Mouse (Mus musculus) midbrain, postnatal 0 days (tissue): ENCODE measurements around the gene Cyfip1. TPM values are rescaled to one million over a fixed set of nuclear protein-coding genes. Genes with fewer than 3 reads are reported as not detected.
A peak's percentile ranks its signal among the peaks of the same experiment; 100 is the strongest.

Experiments used
- ATAC-seq: fragments of 200-750 bp; cut with Nextera tagmentation; 2 replicates; pipeline ENCODE4 v1.8.0; 2017; ENCODE audit warnings: moderate number of reproducible peaks, mild to moderate bottlenecking, moderate TSS enrichment, moderate library complexity; ENCODE audit not compliant: low FRiP score
- DNase-seq: peaks from one replicate; pipeline ENCODE4 v3.0.0-alpha.2; 2015; ENCODE audit warnings: low spot score
- H3K27ac ChIP-seq: fragments of 300-500 bp; sonication (generic); 2 replicates; pipeline ENCODE4 v1.5.1; 2014; ENCODE audit warnings: low read depth, mild to moderate bottlenecking, low read length, mixed read lengths
- H3K27me3 ChIP-seq: fragments of 300-500 bp; sonication (generic); 2 replicates; pipeline ENCODE4 v1.6.1; 2014; ENCODE audit warnings: low read length, control low read depth, mixed read lengths; ENCODE audit not compliant: insufficient read depth
- H3K36me3 ChIP-seq: fragments of 300-500 bp; sonication (generic); 2 replicates; pipeline ENCODE4 v1.6.1; 2014; ENCODE audit warnings: low read length, control low read depth, mixed read lengths; ENCODE audit not compliant: insufficient read depth
- H3K4me1 ChIP-seq: fragments of 300-500 bp; sonication (generic); 2 replicates; pipeline ENCODE4 v1.6.1; 2014; ENCODE audit warnings: mild to moderate bottlenecking, control low read depth, antibody characterized with exemption, low read length, mixed read lengths; ENCODE audit not compliant: insufficient read depth
- H3K4me2 ChIP-seq: fragments of 300-500 bp; sonication (generic); 2 replicates; pipeline ENCODE4 v1.6.1; 2014; ENCODE audit warnings: low read depth, mild to moderate bottlenecking, low read length, mixed read lengths; ENCODE audit not compliant: poor library complexity, severe bottlenecking
- H3K4me3 ChIP-seq: fragments of 300-500 bp; sonication (generic); 2 replicates; pipeline ENCODE4 v1.5.1; 2014; ENCODE audit warnings: low read depth, mild to moderate bottlenecking, low read length, moderate library complexity
- H3K9ac ChIP-seq: fragments of 300-500 bp; sonication (generic); replicated peaks from 2 replicates; pipeline ENCODE4 v1.6.1; 2014; ENCODE audit warnings: mild to moderate bottlenecking, low read length, moderate library complexity, mixed read lengths; ENCODE audit not compliant: poor library complexity, severe bottlenecking
- H3K9me3 ChIP-seq: fragments of 300-500 bp; sonication (generic); 2 replicates; pipeline ENCODE4 v1.6.1; 2016; ENCODE audit warnings: low read length, control low read depth
- CTCF ChIP-seq: IDR thresholded peaks from 2 replicates; pipeline ENCODE4 v1.5.1; 2016; ENCODE audit warnings: antibody characterized with exemption, mild to moderate bottlenecking
- WGBS: fragments of 180-500 bp; shearing (Covaris S2); extraction: QIAGEN DNeasy Blood & Tissue Kit; methylation state at CpG from one replicate; pipeline ENCODE4 v1.1.7; 2014; 5-methylcytosine and 5-hydroxymethylcytosine counted together
- polyA plus RNA-seq: library from polyadenylated mRNA; unstranded; fragments of >200 nt; fragmentation: Nextera tagmentation; extraction: Ambion mirVana; gene quantifications from 2 replicates; pipeline ENCODE4 v1.2.1, GENCODE M21; 2015
- total RNA-seq: library from RNA; depleted of rRNA; stranded (reverse); fragments of >200 nt; gene quantifications from 2 replicates; pipeline ENCODE4 v1.2.3, GENCODE M21; 2014

Cyfip1 gene
- total and polyA plus RNA-seq, 2 experiments from 2014 or later: 31.4 to 49.5 TPM

DNA sequence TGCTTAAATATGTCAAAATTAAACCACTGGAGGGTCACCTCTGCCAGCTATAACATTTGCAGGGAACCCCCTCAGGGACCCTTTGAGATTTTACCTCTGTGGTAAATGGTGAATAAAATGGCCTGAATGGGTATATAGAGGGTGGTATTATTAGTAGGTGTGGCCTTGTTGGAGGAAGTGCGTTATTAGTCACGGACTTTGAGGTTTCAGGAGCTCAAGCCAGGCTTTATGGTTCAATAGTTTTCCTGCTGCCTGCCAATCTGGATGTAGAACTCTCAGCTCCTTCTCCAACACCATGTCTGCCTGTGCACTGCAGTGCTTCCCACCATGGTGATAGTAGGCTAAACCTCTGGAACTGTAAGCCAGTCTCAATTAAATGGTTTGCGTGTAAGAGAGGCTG is 27.7 kb downstream of the Cyfip1 start:
- WGBS: 71% methylated on average over 3 of the region's 3 CpGs
- ATAC-seq: no peak
- no peak for TF ChIP-seq CTCF

DNA sequence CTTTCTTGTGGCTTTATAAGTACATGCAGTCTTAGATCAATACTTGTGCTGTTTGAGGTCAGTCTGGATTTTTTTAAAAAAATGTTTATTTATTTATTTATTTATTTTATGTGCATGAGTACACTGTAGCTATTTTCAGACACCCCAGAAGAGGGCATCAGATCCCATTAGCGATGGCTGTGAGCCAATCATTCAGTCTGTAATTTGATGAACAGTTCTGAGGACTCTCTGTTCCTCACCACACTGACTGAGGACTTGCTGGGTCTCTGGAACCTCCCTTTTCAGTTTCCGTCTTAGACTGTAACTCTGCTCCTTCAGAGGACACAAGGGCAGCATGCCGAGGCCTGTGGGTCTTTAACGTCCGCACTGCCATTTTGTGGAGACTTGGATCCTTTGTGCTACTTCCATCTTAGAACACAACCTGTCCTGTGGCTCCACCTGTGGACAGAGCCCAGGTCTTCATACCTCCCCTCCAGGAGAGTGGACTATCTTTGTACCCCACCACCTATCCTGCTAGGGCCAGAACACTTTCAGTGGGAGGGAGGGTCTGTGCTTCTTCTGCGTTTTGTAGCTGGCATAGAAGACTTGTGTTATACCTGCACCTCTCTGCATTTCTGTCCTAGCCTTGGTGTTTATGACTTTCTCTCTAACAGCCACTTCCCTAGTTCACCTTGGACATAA is 28.9 kb downstream of the Cyfip1 start:
- peak; percentile 57 for DNase-seq
- 87% methylated on average over 6 of the region's 6 CpGs for WGBS
- Histone ChIP-seq H3K4me2 (no peak overlapping the region), H3K4me3 (no peak overlapping the region), H3K9me3 (no peaks in the 10 kb centered on the region), H3K36me3 (peaks cover 23% of the 10 kb centered on the region), H3K9ac (no peak overlapping the region), H3K4me1 (no peaks in the 10 kb centered on the region), H3K27ac (no peak overlapping the region), H3K27me3 (no peaks in the 10 kb centered on the region)
- TF ChIP-seq CTCF: peak; percentile 15; the same call in 1 of the 2 replicates
- ATAC-seq: no peak

More for the DNA sequence above, 27.7 kb downstream of the Cyfip1 start:
- Histone ChIP-seq H3K4me1 (no peaks in the 10 kb centered on the region), H3K27me3 (no peaks in the 10 kb centered on the region), H3K4me3 (no peak overlapping the region), H3K36me3 (peaks cover 15% of the 10 kb centered on the region), H3K27ac (no peak overlapping the region), H3K9ac (no peak overlapping the region), H3K9me3 (no peaks in the 10 kb centered on the region), H3K4me2 (no peak overlapping the region)
- DNase-seq: no peak

DNA sequence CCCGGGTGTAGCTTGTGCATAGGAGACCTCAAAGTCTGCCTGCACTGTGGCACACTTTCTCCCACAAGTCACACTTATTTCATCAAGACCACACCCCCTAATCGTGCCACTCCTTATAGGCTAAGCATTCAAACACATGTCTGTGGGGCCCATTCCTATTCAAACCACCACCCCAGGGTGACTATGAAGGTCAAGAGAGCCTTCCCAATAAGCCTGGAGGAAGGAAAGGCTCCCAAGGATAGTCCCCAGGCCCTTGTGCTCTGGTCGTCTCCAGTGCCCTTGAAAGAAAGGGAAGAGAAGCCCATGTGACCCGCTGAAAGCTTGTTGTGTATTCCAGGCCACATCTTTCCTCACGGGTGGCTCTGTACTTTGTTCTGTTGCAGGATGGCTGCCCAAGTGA is 29.9 kb downstream of the Cyfip1 start:
- Histone ChIP-seq H3K27ac (no peak overlapping the region), H3K36me3 (peaks cover 23% of the 10 kb centered on the region), H3K27me3 (no peaks in the 10 kb centered on the region), H3K4me1 (no peaks in the 10 kb centered on the region), H3K9me3 (no peaks in the 10 kb centered on the region), H3K9ac (no peak overlapping the region), H3K4me2 (no peak overlapping the region), H3K4me3 (no peak overlapping the region)
- no peak for ATAC-seq
- no peak for DNase-seq
- WGBS: 69% methylated on average over 5 of the region's 5 CpGs
- TF ChIP-seq CTCF: no peak

DNA sequence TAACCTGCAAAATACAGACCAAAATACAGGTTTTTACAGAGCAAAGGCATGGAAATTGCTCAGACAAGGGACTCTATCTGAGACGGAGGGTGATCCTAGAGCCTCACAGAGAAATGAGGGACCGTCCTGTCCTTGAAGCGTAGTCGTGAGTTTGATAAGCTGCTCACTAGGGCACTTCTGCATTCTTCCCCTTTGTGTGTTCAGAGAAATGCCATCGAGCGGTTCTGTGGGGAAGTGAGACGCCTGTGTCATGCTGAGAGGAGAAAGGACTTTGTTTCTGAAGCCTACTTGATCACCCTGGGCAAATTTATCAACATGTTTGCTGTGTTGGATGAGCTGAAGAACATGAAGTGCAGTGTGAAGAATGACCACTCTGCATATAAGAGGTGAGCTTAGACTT is 33.2 kb downstream of the Cyfip1 start:
- Histone ChIP-seq H3K27me3 (no peaks in the 10 kb centered on the region), H3K9ac (no peak overlapping the region), H3K4me1 (no peaks in the 10 kb centered on the region), H3K27ac (no peak overlapping the region), H3K4me3 (no peak overlapping the region), H3K9me3 (no peaks in the 10 kb centered on the region), H3K4me2 (no peak overlapping the region), H3K36me3 (peaks cover 47% of the 10 kb centered on the region)
- ATAC-seq: no peak
- 83% methylated on average over 7 of the region's 7 CpGs for WGBS
- no peak for DNase-seq
- no peak for TF ChIP-seq CTCF

DNA sequence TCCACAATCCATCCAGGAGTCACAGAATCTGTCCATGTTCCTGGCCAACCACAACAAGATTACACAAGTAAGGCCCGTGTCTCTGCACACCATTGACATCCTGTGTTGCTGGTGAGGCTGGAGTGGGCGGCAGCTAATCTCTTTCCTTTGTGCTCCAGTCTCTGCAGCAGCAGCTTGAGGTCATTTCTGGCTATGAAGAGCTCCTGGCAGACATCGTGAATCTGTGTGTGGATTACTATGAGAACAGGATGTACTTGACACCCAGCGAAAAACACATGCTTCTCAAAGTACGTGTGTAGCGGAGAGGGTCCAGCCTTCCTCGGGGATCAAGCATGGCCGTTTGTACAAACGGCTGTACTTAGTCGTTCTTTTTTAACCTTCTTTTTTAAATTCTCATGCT is 36.2 kb downstream of the Cyfip1 start:
- Histone ChIP-seq H3K9ac (no peak overlapping the region), H3K9me3 (no peaks in the 10 kb centered on the region), H3K4me2 (no peak overlapping the region), H3K36me3 (peaks cover 52% of the 10 kb centered on the region), H3K27me3 (no peaks in the 10 kb centered on the region), H3K4me3 (no peak overlapping the region), H3K4me1 (no peaks in the 10 kb centered on the region), H3K27ac (no peak overlapping the region)
- WGBS: 92% methylated on average over 10 of the region's 10 CpGs
- no peak for ATAC-seq
- no peak for TF ChIP-seq CTCF
- no peak for DNase-seq

DNA sequence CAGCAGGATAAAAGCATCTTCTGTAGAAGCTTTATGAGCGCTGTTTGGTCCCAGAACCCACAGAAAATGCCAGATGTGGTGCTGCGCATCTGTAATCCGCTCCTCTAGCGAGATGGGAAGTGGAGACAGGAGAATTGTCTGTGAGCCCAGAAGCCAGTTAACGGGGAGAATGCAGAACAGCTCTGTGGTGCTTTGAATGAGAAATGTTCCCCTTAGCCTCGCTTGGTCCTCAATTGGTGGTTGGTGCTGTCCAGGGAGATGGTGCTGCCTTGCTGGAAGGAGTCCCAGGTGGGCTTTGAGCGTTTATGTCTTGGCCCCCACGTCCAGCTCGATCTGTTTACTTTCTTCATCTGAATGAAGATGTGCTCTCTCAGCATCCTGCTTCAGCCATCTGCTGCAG is 39.3 kb downstream of the Cyfip1 start:
- Histone ChIP-seq H3K9me3 (no peaks in the 10 kb centered on the region), H3K4me1 (no peaks in the 10 kb centered on the region), H3K27me3 (no peaks in the 10 kb centered on the region), H3K9ac (no peak overlapping the region), H3K4me3 (no peak overlapping the region), H3K4me2 (no peak overlapping the region), H3K36me3 (peaks cover 34% of the 10 kb centered on the region), H3K27ac (no peak overlapping the region)
- peak; percentile 22 for DNase-seq
- ATAC-seq: no peak
- no peak for TF ChIP-seq CTCF
- WGBS: 83% methylated on average over 9 of the region's 9 CpGs
